Mouse (Mus musculus): Measurements from ENCODE around the gene Hectd1. TPM values are rescaled to one million over a fixed set of nuclear protein-coding genes. Genes with fewer than 3 reads are reported as not detected.

Gene Hectd1
- total and polyA plus RNA-seq, 2 experiments from 2014 or later = 27.6 to 93.6 TPM

DNA sequence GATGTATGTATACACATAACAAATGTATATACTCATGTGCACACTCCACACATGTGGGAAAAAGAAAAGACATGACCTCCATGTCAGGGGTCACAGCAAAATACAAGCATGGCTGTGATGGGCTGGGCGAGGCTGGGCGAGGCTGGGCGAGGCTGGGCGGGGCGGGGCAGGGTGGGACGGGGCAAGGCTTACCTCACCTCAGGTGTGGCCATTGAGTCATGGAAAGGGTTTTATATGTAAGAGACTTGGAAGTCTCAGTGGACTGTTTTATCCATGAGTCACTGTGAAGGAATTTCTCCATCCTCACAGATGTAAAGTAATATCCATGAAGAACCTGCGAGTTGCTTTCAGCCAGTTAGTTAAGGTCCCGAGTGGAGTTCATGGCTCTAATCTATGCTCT lies 107.5 kb downstream of the Hectd1 start:
- ATAC-seq (no peak), DNase-seq (no peak)
- Histone ChIP-seq H3K4me1 (ENCODE audit: insufficient read depth) (no peaks in the 10 kb centered on the region), H3K27ac (ENCODE audit: low read depth, low read length) (no peak overlapping the region), H3K9me3 (ENCODE audit: low read length) (no peaks in the 10 kb centered on the region), H3K4me3 (ENCODE audit: low read depth, low read length) (no peak overlapping the region), H3K4me2 (ENCODE audit: low read depth) (no peak overlapping the region), H3K27me3 (ENCODE audit: insufficient read depth, low read length) (no peaks in the 10 kb centered on the region), H3K9ac (no peak overlapping the region), H3K36me3 (ENCODE audit: insufficient read depth) (peaks cover 15% of the 10 kb centered on the region)
- no peak for TF ChIP-seq CTCF (IDR thresholded peaks at IDR 0.05; ENCODE audit: low read depth)
- WGBS = 97% methylated on average over 8 of the region's 8 CpGs

DNA sequence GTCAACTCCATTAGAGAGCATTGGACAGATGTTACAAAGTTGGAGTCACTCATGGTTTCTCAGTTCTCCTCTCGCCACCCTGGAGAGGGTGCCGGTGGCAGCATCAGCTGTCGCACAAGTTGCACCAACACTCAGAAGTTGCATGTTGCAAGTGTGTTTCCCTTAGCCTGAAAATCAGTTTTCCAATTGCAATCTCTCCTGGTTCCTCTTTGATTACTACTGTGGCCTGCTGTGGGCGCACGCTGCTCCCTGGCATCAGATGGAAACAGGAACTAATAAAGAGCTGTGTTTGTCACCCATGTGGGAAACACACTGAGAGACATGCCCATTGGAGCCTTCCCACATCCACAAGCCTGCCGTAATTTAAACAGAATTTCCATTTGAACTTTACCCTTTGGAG lies 110.7 kb downstream of the Hectd1 start:
- WGBS = 96% methylated on average over 6 of the region's 6 CpGs
- ATAC-seq (no peak), DNase-seq (no peak)
- H3K36me3 ChIP-seq (ENCODE audit: insufficient read depth) = peaks cover 10% of the 10 kb centered on the region
- no peak overlapping the region for H3K4me2 ChIP-seq (ENCODE audit: low read depth)
- TF ChIP-seq CTCF (IDR thresholded peaks at IDR 0.05; ENCODE audit: low read depth) = no peak
- H3K4me3 ChIP-seq (ENCODE audit: low read depth, low read length) = no peak overlapping the region
- no peaks in the 10 kb centered on the region for H3K27me3 ChIP-seq (ENCODE audit: insufficient read depth, low read length)
- H3K9me3 ChIP-seq (ENCODE audit: low read length) = no peaks in the 10 kb centered on the region
- H3K27ac ChIP-seq (ENCODE audit: low read depth, low read length) = no peak overlapping the region
- no peak overlapping the region for H3K9ac ChIP-seq
- H3K4me1 ChIP-seq (ENCODE audit: insufficient read depth) = no peaks in the 10 kb centered on the region

DNA sequence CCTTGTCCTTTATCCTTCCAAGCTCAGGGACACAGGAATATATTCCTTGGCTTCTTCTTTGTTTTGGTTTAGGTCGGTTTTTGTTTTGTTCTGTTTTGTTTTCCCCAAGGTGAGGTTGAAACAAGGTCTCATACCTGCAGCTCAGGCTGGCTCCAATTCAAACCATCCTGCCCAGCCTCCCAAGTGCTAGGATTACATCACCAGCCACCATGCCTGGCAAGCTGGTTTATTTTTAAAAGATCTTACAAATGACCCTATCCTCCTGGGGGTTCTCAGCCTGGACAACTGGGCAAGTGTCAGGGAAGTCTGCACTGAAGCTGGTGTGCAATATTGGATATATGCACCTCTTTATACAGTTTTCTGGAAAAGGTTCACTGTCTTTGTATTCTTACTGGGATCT lies 116.7 kb downstream of the Hectd1 start:
- Histone ChIP-seq H3K27me3 (ENCODE audit: insufficient read depth, low read length) (no peaks in the 10 kb centered on the region), H3K9ac (no peak overlapping the region), H3K9me3 (ENCODE audit: low read length) (no peaks in the 10 kb centered on the region), H3K36me3 (ENCODE audit: insufficient read depth) (peaks cover 3% of the 10 kb centered on the region; the same call in 1 of the 2 replicates), H3K4me3 (ENCODE audit: low read depth, low read length) (no peak overlapping the region), H3K27ac (ENCODE audit: low read depth, low read length) (no peak overlapping the region), H3K4me1 (ENCODE audit: insufficient read depth) (no peaks in the 10 kb centered on the region), H3K4me2 (ENCODE audit: low read depth) (no peak overlapping the region)
- WGBS = 76% methylated on average over 1 of the region's 1 CpGs
- no peak for DNase-seq
- ATAC-seq = no peak
- no peak for TF ChIP-seq CTCF (IDR thresholded peaks at IDR 0.05; ENCODE audit: low read depth)

DNA sequence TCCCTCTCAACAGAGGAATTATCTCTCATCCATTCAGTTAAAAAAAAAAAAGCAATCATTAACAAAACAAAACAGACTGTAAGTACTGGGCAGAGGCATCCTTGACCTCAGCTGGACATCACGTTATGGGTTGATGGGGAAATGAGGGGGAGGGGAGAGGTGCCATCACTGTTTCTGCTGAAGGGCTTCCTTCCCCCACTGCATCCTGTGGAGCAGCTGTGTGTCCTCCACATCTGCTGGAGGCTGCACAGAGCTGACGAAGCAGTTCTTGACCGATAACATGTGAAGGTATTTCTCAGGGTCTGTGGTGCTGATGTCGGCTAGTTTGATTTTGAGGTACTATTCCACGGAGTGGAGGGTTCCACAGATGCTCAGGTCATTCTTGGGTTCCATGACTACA lies 119.2 kb downstream of the Hectd1 start:
- H3K27ac ChIP-seq (ENCODE audit: low read depth, low read length) = no peak overlapping the region
- no peak for TF ChIP-seq CTCF (IDR thresholded peaks at IDR 0.05; ENCODE audit: low read depth)
- no peaks in the 10 kb centered on the region for H3K9me3 ChIP-seq (ENCODE audit: low read length)
- no peaks in the 10 kb centered on the region for H3K4me1 ChIP-seq (ENCODE audit: insufficient read depth)
- no peak for DNase-seq
- H3K4me3 ChIP-seq (ENCODE audit: low read depth, low read length) = no peak overlapping the region
- WGBS = 80% methylated on average over 5 of the region's 5 CpGs
- no peak overlapping the region for H3K4me2 ChIP-seq (ENCODE audit: low read depth)
- H3K9ac ChIP-seq = no peak overlapping the region
- ATAC-seq = no peak
- no peaks in the 10 kb centered on the region for H3K27me3 ChIP-seq (ENCODE audit: insufficient read depth, low read length)
- peaks cover 3% of the 10 kb centered on the region; the same call in 1 of the 2 replicates for H3K36me3 ChIP-seq (ENCODE audit: insufficient read depth)

DNA sequence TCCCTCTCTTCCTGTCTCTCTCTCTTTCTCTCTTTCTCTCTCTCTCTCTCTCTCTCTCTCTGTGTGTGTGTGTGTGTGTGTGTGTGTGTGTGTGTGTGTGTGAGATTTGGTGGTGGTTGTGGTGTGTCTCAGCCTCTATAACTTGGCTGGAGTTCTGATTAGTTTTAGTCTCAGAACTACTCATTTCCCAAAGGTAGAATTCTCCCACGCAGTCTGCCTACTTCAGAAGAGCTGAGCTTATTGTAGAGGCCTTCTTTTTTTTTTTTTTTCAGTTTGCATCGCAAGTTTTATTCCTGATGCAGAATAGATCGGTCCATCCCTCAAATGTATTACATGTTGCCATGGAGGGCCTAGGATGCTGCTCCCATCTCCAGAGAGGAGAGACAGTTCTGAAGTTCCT lies 119.6 kb downstream of the Hectd1 start:
- Histone ChIP-seq H3K9ac (no peak overlapping the region), H3K27me3 (ENCODE audit: insufficient read depth, low read length) (no peaks in the 10 kb centered on the region), H3K4me3 (ENCODE audit: low read depth, low read length) (no peak overlapping the region), H3K4me2 (ENCODE audit: low read depth) (no peak overlapping the region), H3K27ac (ENCODE audit: low read depth, low read length) (no peak overlapping the region), H3K36me3 (ENCODE audit: insufficient read depth) (peaks cover 3% of the 10 kb centered on the region; the same call in 1 of the 2 replicates), H3K9me3 (ENCODE audit: low read length) (no peaks in the 10 kb centered on the region), H3K4me1 (ENCODE audit: insufficient read depth) (no peaks in the 10 kb centered on the region)
- DNase-seq = no peak
- no peak for TF ChIP-seq CTCF (IDR thresholded peaks at IDR 0.05; ENCODE audit: low read depth)
- WGBS = 77% methylated on average over 3 of the region's 3 CpGs
- no peak for ATAC-seq

- ATAC-seq (no peak), DNase-seq (no peak)
- Histone ChIP-seq H3K36me3 (ENCODE audit: insufficient read depth) (peaks cover 3% of the 10 kb centered on the region; the same call in 1 of the 2 replicates), H3K27ac (ENCODE audit: low read depth, low read length) (no peak overlapping the region), H3K4me3 (ENCODE audit: low read depth, low read length) (no peak overlapping the region), H3K27me3 (ENCODE audit: insufficient read depth, low read length) (no peaks in the 10 kb centered on the region), H3K4me1 (ENCODE audit: insufficient read depth) (no peaks in the 10 kb centered on the region), H3K9ac (no peak overlapping the region), H3K9me3 (ENCODE audit: low read length) (no peaks in the 10 kb centered on the region), H3K4me2 (ENCODE audit: low read depth) (no peak overlapping the region)
- WGBS = 63% methylated on average over 14 of the region's 14 CpGs
- TF ChIP-seq CTCF (IDR thresholded peaks at IDR 0.05; ENCODE audit: low read depth) = no peak
These were observed 120.2 kb downstream of the Hectd1 start for GRCm38 (mm10) chr12:51708941-51709686.

- H3K9me3 ChIP-seq (ENCODE audit: low read length) = no peaks in the 10 kb centered on the region
- ATAC-seq (no peak), DNase-seq (no peak)
- H3K27me3 ChIP-seq (ENCODE audit: insufficient read depth, low read length) = no peaks in the 10 kb centered on the region
- TF ChIP-seq CTCF (IDR thresholded peaks at IDR 0.05; ENCODE audit: low read depth) = no peak
- H3K9ac ChIP-seq = no peak overlapping the region
- no peak overlapping the region for H3K4me3 ChIP-seq (ENCODE audit: low read depth, low read length)
- no peaks in the 10 kb centered on the region for H3K4me1 ChIP-seq (ENCODE audit: insufficient read depth)
- WGBS = 87% methylated on average over 5 of the region's 5 CpGs
- H3K27ac ChIP-seq (ENCODE audit: low read depth, low read length) = no peak overlapping the region
- H3K36me3 ChIP-seq (ENCODE audit: insufficient read depth) = peaks cover 3% of the 10 kb centered on the region; the same call in 1 of the 2 replicates
- H3K4me2 ChIP-seq (ENCODE audit: low read depth) = no peak overlapping the region
These were observed 122.6 kb downstream of the Hectd1 start for GRCm38 (mm10) chr12:51706673-51707235.

Data from forebrain, postnatal 0 days (tissue).